Mouse (Mus musculus): Measurements from ENCODE around the gene Inpp5f.
A peak's percentile ranks its signal among the peaks of the same experiment; 100 is the strongest.
"Not testable (repeated sequence)": the region's sequence is repeated elsewhere in the genome, so short reads cannot be mapped to it uniquely, and the experiment has no call there.

The Inpp5f gene

DNA sequence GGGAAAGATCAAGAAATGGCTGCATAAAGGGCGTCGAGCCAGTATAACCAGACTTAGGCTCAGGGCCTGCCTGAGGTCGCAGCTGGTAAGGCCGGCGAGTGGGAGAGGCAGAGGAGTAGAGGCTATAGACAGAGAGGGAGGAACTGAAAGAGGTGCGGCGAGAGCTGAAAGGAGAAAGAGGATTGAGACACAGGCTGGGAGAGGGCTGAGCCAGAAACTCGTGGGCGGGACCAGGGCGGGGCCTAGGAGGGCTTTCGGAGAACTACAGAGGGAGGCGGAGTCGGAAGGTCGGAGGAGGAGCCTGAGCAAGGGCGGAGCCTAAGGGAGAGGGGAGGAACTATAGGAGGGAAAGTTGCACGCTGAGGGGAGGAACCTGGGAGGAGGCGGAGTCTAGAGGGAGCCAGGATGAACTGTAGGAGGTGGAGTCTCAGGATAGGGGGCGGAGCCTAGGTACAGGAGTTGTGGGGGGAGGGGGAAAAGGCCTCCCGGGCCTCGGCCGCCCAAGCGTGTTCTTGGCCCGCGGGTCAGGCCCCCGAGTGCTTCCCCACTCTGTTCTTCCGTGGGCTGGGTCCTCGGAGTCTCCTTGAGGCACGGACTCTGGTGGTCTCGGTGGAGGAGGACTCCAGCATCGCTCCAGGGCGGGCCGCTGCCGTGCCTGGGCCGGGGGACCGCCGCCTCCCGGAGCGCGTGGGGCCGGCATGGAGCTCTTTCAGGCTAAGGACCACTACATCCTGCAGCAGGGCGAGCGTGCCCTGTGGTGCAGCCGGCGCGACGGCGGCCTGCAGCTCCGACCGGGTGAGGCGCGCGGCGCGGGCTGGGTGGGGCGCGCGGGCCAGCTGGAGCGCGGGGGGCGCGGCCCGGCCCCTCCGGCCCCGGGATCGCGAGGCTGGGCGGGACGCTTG, at the start of gene Inpp5f:
Inpp5f (plus strand) TSS at position 432 of the 902 bp plus-strand sequence.
- DNase-seq, result peak; percentile 99

- no peak for DNase-seq
Measured at GRCm38 (mm10) chr7:128563373-128563772, 47.8 kb upstream of the Inpp5f start.

GRCm38 (mm10) chr7:128566311-128566710, 44.8 kb upstream of the Inpp5f start:
- DNase-seq, result no peak

GRCm38 (mm10) chr7:128567561-128568244, 43.4 kb upstream of the Inpp5f start:
- DNase-seq, result no peak

DNA sequence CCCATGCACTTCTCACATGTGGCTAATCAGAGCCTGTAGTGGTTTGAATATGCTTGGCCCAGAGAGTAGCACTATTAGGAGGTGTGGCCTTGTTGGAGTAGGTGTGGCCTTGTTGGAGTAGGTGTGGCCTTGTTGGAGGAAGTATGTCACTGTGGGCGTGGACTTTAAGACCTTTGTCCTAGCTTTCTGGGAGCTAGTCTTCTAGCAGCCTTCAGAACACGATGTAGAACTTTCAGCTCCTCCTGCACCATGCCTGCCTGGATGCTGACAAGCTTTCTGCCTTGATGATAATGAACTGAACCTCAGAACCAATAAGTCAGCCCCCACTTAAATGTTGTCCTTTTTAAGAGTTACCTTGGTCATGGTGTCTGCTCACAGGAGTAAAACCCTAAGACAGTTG, 41.7 kb upstream of the Inpp5f start:
- not testable (repeated sequence) for DNase-seq

GRCm38 (mm10) chr7:128569987-128570656, 41.0 kb upstream of the Inpp5f start:
- DNase-seq, result no peak

DNA sequence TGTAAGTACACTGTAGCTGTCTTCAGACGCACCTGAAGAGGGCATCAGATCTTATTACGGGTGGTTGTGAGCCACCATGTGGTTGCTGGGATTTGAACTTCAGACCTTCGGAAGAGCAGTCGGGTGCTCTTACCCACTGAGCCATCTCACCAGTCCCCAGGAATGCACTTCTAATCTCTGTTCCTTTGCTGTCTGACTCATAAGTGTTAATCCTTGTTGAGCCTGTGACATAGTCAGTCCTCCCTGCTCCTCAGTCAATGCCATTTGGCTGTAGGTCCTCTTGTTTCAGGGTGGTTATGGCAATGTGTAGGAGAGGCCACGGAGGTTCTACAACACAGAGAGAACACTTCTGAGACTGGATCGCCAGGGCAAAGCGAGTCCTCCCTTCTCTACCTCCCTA, 40.5 kb upstream of the Inpp5f start:
- DNase-seq, result not testable (repeated sequence)

GRCm38 (mm10) chr7:128572030-128572429, 39.1 kb upstream of the Inpp5f start:
- DNase-seq, result no peak

GRCm38 (mm10) chr7:128575211-128575610, 35.9 kb upstream of the Inpp5f start:
- DNase-seq, result no peak

DNA sequence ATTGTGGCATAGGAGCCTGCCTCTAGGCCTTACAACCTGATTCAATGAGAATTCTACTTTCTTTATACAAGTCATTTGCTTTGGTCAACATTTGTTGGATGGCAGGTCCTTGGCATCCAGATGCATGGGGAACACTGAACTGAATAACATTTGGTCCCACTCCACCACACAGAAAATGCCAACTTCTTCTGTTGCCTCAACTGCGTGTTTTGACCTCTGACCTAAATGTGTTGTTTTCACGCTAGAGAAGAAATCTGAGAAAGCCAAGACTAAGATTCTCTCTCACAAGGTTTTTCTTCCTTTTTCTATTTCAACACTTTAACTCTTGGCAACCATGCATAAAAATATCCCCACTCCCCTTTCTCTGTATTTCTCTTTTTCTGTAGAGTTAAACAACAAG, 35.3 kb upstream of the Inpp5f start:
- DNase-seq, result no peak

DNA sequence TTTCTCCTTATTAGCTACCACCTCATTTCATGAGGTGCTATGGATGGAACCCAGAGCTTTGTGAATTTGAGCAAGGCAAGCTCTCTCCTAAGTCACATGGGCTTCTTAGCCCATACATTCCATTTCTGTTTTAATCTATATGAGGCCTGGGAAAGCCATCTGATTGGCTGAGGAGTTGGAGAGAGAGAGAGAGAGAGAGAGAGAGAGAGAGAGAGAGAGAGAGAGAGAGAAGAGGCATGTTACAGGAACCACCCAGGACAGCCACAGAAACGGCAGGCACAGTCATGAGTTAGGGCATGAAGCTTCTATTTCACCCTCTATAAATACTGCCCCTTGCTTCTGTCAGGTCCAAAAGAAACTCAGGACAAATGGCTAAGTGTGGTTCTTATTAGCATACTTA, 33.5 kb upstream of the Inpp5f start:
- DNase-seq, result no peak

DNA sequence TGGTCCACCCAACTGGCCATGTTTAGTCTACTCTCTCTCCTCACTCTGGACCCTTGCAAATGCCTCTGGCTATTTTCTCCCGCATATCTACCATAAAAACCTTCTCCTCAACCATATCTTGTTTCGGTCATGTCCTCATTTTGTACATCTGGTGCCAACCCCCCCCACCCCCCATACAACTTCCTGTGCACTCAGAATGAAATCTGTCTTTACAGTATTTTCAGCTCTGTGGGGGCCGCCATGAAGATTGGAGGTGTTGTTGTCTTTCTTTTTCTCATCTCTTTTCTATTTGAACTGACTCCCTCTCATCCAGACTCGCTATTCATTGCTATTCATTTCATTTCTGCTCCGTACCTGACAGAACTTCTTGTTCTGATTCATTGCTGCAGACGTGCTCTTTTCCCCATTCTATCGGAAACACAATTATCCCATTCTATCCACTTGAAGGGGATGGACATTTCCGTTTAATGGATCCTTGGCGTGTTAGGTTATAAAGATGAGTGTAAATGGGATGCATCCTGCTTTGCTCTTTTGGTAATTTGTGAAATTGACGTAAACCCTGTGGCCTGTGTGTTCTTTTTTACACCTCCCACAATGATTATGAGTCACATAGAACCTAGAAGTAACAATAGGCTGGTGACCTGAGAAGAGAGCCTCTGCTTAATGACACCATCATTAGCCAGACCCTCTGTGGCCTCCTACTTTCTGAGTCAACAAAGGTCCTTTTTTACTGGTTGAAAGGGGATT, 32.8 kb upstream of the Inpp5f start:
- no peak for DNase-seq

- DNase-seq, result no peak
Measured at GRCm38 (mm10) chr7:128579381-128579780, 31.7 kb upstream of the Inpp5f start.

GRCm38 (mm10) chr7:128580318-128580717, 30.8 kb upstream of the Inpp5f start:
- DNase-seq, result no peak

- no peak for DNase-seq
Measured at GRCm38 (mm10) chr7:128581864-128582484, 29.2 kb upstream of the Inpp5f start.

- peak; percentile 66 for DNase-seq
Measured at GRCm38 (mm10) chr7:128583213-128583948, 27.7 kb upstream of the Inpp5f start.

- no peak for DNase-seq
Measured at GRCm38 (mm10) chr7:128587334-128587933, 23.7 kb upstream of the Inpp5f start.

DNA sequence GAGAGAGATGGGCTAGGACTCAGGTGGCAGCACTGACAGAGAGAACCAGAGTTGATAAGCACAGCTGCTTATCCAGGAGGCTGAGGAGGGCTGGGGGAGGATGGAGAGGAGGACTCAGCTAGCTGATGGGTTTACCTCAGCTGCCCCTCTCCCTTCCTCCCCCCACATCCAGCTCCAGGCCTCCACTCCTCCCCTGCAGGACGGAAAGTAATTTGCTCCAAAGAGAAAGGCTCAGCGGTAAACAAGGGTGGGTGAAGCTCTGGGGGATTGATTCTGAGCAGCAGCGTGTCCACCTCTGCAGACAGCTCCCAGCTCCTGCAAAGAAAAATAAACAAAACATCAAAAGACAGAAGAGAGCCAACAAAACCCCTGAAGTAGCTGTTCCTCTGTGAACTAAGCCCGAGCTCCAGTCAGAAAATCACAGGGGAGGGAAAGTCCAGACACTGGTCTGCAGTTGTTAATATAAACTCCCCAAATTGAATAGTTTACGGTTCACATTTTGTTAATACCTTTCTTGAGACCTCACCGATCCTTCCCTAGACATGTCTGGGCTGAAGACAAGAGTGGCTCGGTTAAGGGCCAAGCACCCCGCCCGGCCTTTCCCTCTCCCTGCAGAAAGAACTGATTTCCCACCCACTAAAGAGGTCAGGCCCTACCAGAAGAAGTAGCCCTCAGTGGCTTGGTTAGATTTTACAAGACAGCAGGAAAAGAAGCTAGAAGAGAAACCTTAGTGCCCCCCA, 19.6 kb upstream of the Inpp5f start:
- peak; percentile 25 for DNase-seq

DNA sequence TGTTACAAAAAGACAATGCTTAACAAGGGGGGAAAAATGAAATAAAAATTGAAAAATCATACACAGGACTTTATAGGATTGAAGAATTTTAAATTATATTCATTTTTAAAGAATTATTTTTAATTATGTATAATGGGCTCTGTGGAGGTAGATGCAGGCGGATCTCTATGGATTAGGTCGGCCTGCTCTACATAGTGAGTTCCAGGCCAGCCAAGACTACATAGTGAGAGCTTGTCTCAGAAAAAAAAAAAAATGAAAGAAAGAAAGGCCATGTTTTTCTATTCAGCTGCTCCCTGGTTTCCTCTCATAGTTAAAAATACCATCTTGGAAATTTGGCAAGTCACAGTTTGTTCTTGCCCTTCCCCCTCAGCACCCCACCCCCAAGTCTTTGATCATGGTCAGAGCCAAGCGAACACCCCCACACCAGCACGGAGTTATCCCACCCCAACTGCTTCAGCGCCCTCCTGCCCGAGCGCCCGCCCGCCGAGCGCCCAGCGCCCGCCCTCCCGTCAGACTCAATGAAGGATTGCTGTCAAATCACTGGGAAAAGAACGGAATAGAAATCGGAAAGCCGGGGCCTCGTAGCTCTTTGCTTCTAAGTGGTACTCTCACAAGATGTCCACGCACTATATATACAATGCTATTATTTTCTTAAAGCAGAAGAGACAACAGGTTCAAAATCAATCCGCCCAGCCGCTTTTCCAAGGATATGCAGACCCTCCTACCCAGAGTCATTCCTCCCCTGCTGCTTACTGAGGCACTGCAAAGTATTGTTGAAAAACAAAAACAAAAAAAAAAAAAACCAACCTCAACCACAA, 18.8 kb upstream of the Inpp5f start:
- DNase-seq, result peak; percentile 58

GRCm38 (mm10) chr7:128592936-128593241, 18.2 kb upstream of the Inpp5f start:
- DNase-seq, result no peak

Measured in kidney, postnatal 14 days (tissue).